Mouse (Mus musculus) lung, postnatal 0 days (tissue): ENCODE results near the gene Bcl6b. TPM values are rescaled to one million over a fixed set of nuclear protein-coding genes. Genes with fewer than 3 reads are reported as not detected.

Experiments used
- ATAC-seq: fragments of 200-750 bp; cut with Nextera tagmentation; 2 replicates; pipeline ENCODE4 v1.8.0; 2017; ENCODE audit warnings: moderate library complexity
- DNase-seq: peaks from one replicate; pipeline ENCODE4 v3.0.0-alpha.2; 2016; ENCODE audit warnings: low spot score
- H3K27ac ChIP-seq: fragments of 300-500 bp; sonication (generic); 2 replicates; pipeline ENCODE4 v1.5.1; 2014; ENCODE audit warnings: antibody characterized with exemption, mild to moderate bottlenecking, low read length, mixed read lengths
- H3K27me3 ChIP-seq: fragments of 300-500 bp; sonication (generic); replicated peaks from 2 replicates; pipeline ENCODE4 v1.6.1; 2014; ENCODE audit warnings: low read length, mixed read lengths; ENCODE audit not compliant: insufficient read depth
- H3K36me3 ChIP-seq: fragments of 300-500 bp; sonication (generic); 2 replicates; pipeline ENCODE4 v1.6.1; 2014; ENCODE audit warnings: low read length, mixed read lengths; ENCODE audit not compliant: insufficient read depth
- H3K4me1 ChIP-seq: fragments of 300-500 bp; sonication (generic); 2 replicates; pipeline ENCODE4 v1.6.1; 2014; ENCODE audit warnings: antibody characterized with exemption, low read depth, low read length, mixed read lengths; ENCODE audit not compliant: insufficient read depth
- H3K4me2 ChIP-seq: fragments of 300-500 bp; sonication (generic); replicated peaks from 2 replicates; pipeline ENCODE4 v1.6.1; 2014; ENCODE audit warnings: low read depth, mild to moderate bottlenecking, low read length, moderate library complexity, mixed read lengths
- H3K4me3 ChIP-seq: fragments of 300-500 bp; sonication (generic); 2 replicates; pipeline ENCODE4 v1.5.1; 2014; ENCODE audit warnings: low read depth, low read length
- H3K9ac ChIP-seq: fragments of 300-500 bp; sonication (generic); replicated peaks from 2 replicates; pipeline ENCODE4 v1.6.1; 2014; ENCODE audit warnings: low read depth, mild to moderate bottlenecking
- H3K9me3 ChIP-seq: fragments of 300-500 bp; sonication (generic); 2 replicates; pipeline ENCODE4 v1.6.1; 2016; ENCODE audit warnings: low read length, mixed read lengths
- CTCF ChIP-seq: IDR thresholded peaks from 2 replicates; pipeline ENCODE4 v1.5.1; 2016; ENCODE audit warnings: antibody characterized with exemption, mild to moderate bottlenecking
- EP300 ChIP-seq: IDR thresholded peaks from 2 replicates; pipeline ENCODE4 v1.6.1; 2016; ENCODE audit warnings: antibody characterized with exemption, mild to moderate bottlenecking, control low read depth
- WGBS: fragments of 180-500 bp; shearing (Covaris S2); extraction: QIAGEN DNeasy Blood & Tissue Kit; methylation state at CpG from one replicate; pipeline ENCODE4 v1.1.7; 2014; 5-methylcytosine and 5-hydroxymethylcytosine counted together
- polyA plus RNA-seq: library from polyadenylated mRNA; unstranded; fragments of >200 nt; fragmentation: Nextera tagmentation; extraction: Ambion mirVana; gene quantifications from 2 replicates; pipeline ENCODE4 v1.2.1, GENCODE M21; 2015

Gene Bcl6b
- polyA plus RNA-seq, 1 experiment from 2014 or later, result 19.2 TPM

GRCm38 (mm10) chr11:70259035-70259434 is 29.4 kb upstream of the Bcl6b start:
- H3K27ac ChIP-seq, result no peak overlapping the region
- 93% methylated on average over 4 of the region's 4 CpGs for WGBS
- no peaks in the 10 kb centered on the region for H3K36me3 ChIP-seq
- ATAC-seq, result no peak
- H3K9ac ChIP-seq, result no peak overlapping the region
- peaks cover 8% of the 10 kb centered on the region; the same call in 1 of the 2 replicates for H3K27me3 ChIP-seq
- TF ChIP-seq EP300, result no peak
- no peak for TF ChIP-seq CTCF
- H3K4me2 ChIP-seq, result no peak overlapping the region
- no peaks in the 10 kb centered on the region for H3K9me3 ChIP-seq
- no peaks in the 10 kb centered on the region; the same call in 1 of the 2 replicates for H3K4me1 ChIP-seq
- DNase-seq, result no peak
- no peak overlapping the region for H3K4me3 ChIP-seq

- Histone ChIP-seq H3K4me3 (peak within 1 kb of the TSS; percentile 31), H3K4me1 (no peaks in the 10 kb centered on the region; the same call in 1 of the 2 replicates), H3K9ac (no peak within 1 kb of the TSS), H3K27ac (no peak within 1 kb of the TSS), H3K27me3 (peaks cover 8% of the 10 kb centered on the region; the same call in 1 of the 2 replicates), H3K36me3 (no peaks in the 10 kb centered on the region), H3K4me2 (peak within 1 kb of the TSS; percentile 54), H3K9me3 (no peaks in the 10 kb centered on the region)
- DNase-seq (peak; percentile 69), ATAC-seq (peak; percentile 76)
- TF ChIP-seq EP300 (no peak), CTCF (peak; percentile 69)
- 2% methylated on average over 25 of the region's 25 CpGs for WGBS
Observed at GRCm38 (mm10) chr11:70254931-70255531, 25.4 kb upstream of the Bcl6b start, which contains the start of gene Alox12. TSS of gene Alox12 (minus strand) at chr11:70255353.

- no peak; the same call in 1 of the 2 replicates for ATAC-seq
- Histone ChIP-seq H3K36me3 (no peaks in the 10 kb centered on the region), H3K4me2 (peak overlapping the region; percentile 54), H3K4me1 (no peaks in the 10 kb centered on the region; the same call in 1 of the 2 replicates), H3K27ac (no peak overlapping the region), H3K9me3 (no peaks in the 10 kb centered on the region), H3K27me3 (peaks cover 8% of the 10 kb centered on the region; the same call in 1 of the 2 replicates), H3K9ac (no peak overlapping the region), H3K4me3 (peak overlapping the region; percentile 31)
- TF ChIP-seq EP300 (no peak), CTCF (no peak)
- DNase-seq, result no peak
- 4% methylated on average over 18 of the region's 18 CpGs for WGBS
Observed at GRCm38 (mm10) chr11:70254337-70254736, 24.7 kb upstream of the Bcl6b start.

- DNase-seq, result no peak
- WGBS, result 71% methylated on average over 8 of the region's 8 CpGs
Observed at GRCm38 (mm10) chr11:70251853-70252252, 22.3 kb upstream of the Bcl6b start.

GRCm38 (mm10) chr11:70250150-70250549 is 20.6 kb upstream of the Bcl6b start:
- WGBS, result 53% methylated on average over 11 of the region's 11 CpGs
- Histone ChIP-seq H3K9ac (no peak overlapping the region), H3K4me3 (no peak overlapping the region), H3K27me3 (peaks cover 8% of the 10 kb centered on the region; the same call in 1 of the 2 replicates), H3K36me3 (no peaks in the 10 kb centered on the region), H3K4me1 (no peaks in the 10 kb centered on the region; the same call in 1 of the 2 replicates), H3K4me2 (no peak overlapping the region), H3K27ac (no peak overlapping the region), H3K9me3 (no peaks in the 10 kb centered on the region)
- no peak for DNase-seq
- no peak for ATAC-seq
- TF ChIP-seq EP300, result no peak
- TF ChIP-seq CTCF, result no peak

More at GRCm38 (mm10) chr11:70251853-70252252, 22.3 kb upstream of the Bcl6b start:
- Histone ChIP-seq H3K9me3 (no peaks in the 10 kb centered on the region), H3K27me3 (peaks cover 8% of the 10 kb centered on the region; the same call in 1 of the 2 replicates), H3K4me1 (no peaks in the 10 kb centered on the region; the same call in 1 of the 2 replicates), H3K4me3 (no peak overlapping the region), H3K9ac (no peak overlapping the region), H3K27ac (no peak overlapping the region), H3K36me3 (no peaks in the 10 kb centered on the region), H3K4me2 (no peak overlapping the region)
- TF ChIP-seq CTCF (no peak), EP300 (no peak)
- no peak for ATAC-seq

DNA sequence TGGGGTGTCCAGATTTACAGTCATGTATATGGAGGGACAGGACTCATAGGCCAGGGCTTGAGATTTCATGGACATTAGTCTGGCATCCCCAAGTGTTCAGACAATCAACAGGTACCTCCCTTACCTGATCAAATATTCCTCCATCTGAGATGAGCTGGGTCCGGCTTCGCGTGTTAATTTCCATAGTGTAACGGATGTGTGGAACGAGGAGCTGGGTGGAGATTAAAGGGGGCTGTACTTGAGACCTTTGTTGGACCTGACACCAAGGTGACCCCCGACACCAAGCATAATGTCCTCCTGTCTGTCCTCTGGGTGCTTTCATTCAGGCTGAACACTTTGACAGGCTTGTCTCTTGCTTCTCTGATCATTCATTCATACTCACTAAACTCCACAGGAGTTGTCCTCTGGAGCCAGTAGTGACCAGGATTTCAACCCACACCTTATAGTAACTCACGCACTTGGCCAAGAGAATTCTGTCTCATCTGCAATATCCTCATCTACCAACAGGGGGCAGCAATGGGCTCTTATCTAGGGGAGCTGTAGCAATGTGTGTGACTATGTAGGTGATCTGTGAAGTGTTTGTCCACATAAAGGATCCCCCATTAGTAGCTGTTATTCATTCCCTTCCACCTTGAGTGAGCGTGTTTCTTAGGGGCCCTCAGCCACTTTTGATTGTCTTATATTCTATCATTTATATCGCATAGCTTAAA is 17.7 kb upstream of the Bcl6b start:
- no peaks in the 10 kb centered on the region for H3K36me3 ChIP-seq
- H3K9me3 ChIP-seq, result no peaks in the 10 kb centered on the region
- H3K27me3 ChIP-seq, result no peaks in the 10 kb centered on the region
- TF ChIP-seq CTCF (peak; percentile 89), EP300 (no peak)
- H3K27ac ChIP-seq, result no peak overlapping the region
- H3K4me3 ChIP-seq, result no peak overlapping the region
- H3K4me1 ChIP-seq, result no peaks in the 10 kb centered on the region
- H3K9ac ChIP-seq, result no peak overlapping the region
- peak; percentile 70 for DNase-seq
- ATAC-seq, result peak; percentile 49
- no peak overlapping the region for H3K4me2 ChIP-seq
- WGBS, result 49% methylated on average over 9 of the region's 9 CpGs
